Mouse (Mus musculus): ENCODE results near the gene Arhgap45.
"Not testable (repeated sequence)": the region's sequence is repeated elsewhere in the genome, so short reads cannot be mapped to it uniquely, and the experiment has no call there.

The Arhgap45 gene

GRCm38 (mm10) chr10:80035686-80036085 is 19.2 kb downstream of the Arhgap45 start:
- no peak for DNase-seq

DNA sequence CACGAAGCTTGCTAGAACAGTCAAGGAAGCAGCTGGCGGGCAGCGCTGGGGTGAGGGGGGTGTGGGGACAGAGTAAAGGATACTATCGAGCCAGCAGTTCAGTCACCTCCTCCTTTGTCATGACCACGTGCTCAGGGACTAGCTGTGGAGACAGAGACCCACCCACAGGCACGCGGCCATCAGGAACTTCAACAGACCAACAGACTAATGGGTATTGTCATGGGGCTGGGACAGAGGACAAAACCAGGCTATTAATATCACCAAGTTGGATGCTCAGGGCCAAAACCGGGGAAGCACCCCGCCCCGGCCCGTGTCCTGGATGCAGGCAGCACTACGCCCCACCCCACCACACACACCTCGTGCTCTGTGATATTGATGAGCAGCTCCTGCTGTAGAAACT is 20.4 kb downstream of the Arhgap45 start:
- DNase-seq: no peak

GRCm38 (mm10) chr10:80039559-80039979 is 23.1 kb downstream of the Arhgap45 start, which contains the start of gene Polr2e:
TSS of gene Polr2e (minus strand) at chr10:80039795.
- peak; percentile 98 for DNase-seq

GRCm38 (mm10) chr10:80041409-80042060 is 25.1 kb downstream of the Arhgap45 start:
- DNase-seq: not testable (repeated sequence)

DNA sequence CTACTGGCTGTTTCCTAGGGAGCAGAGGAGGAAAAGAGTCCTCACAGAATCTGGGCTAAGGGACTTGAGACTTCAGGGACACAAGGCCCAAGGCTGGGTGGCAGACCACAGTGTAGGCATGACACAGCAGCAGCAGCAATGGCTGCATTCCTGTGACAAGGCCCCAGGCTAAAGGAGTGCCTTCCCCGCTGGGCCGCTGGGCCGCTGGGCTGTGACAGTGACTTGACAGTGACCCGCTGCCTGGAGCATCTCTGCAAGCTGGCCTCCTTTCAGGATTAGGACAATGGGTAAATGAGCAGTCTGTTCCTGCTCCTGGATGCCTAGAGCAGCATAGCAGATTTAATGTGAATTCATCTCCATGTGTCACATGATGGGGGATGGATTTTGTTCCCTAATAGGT is 27.6 kb downstream of the Arhgap45 start:
- DNase-seq: no peak

GRCm38 (mm10) chr10:80045364-80045763 is 28.9 kb downstream of the Arhgap45 start:
- DNase-seq: not testable (repeated sequence)

- no peak for DNase-seq
These were observed 29.3 kb downstream of the Arhgap45 start for GRCm38 (mm10) chr10:80045766-80046165.

DNA sequence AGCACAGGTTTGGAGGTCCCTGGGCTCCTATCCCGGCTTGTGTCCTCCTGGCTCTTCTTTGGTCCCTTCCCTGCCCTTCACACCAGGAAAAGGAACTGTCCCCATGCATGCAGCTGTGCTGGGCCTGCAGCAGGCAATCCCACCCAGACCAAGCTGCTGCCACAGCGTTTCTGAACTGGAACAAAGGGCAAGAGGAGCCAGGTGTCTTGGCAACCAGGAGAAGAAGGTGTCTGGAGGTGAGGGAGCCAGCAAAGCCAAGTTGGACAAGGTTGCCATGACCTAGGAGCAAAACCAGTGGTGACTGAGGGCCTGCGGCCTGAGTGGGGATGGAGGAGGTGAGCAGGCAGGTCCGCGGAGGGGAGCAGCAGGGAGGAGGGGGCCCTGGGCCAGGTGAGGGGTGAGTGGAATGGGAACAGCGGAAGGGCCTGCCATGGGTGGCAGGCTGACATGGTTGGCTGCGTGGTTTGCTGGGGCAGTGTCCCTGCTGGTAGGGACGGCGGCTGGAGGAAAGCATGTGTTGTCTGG is 30.6 kb downstream of the Arhgap45 start, which contains the start of gene Gpx4:
Gene Gpx4 (plus strand): TSS at position 126 of the 525 bp plus-strand sequence.
- no peak for DNase-seq

DNA sequence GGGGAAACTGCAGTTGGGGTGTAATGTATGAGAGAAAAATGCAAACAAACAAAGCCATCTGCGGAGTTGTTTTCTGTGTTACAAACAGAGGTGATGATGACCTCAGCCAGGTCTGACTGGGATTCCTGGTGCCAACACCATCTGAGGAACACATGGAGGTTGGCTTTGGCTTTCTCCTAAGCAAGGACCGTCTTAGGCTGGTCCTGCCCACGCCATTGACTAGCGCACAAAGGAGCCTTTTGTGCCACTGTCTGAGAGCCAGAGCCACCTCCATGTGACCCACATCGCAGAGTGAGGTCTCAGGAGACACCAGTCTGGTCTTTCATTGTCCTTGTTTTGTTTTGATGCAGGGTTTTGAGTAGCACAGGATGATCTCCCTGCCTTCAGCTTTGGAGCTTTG is 31.9 kb downstream of the Arhgap45 start:
- no peak for DNase-seq

DNA sequence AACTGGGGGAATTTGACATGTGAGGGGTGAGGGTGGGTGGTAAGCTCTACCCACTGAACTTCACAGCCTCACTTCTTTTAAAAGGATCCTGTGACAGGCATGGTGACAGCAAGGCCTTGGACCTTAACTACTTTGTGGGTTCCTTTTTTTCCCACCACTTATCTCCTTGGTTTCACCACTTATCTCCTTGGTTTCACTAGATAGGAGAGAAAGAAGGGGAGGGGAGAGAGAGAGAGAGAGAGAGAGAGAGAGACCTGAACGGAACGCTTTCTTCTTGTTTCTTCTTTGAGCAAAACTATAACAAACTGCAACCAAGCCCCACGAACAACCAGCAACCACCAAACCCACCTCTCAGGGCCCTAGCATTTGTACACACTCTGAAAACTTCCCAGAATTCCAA is 32.4 kb downstream of the Arhgap45 start:
- no peak for DNase-seq

DNA sequence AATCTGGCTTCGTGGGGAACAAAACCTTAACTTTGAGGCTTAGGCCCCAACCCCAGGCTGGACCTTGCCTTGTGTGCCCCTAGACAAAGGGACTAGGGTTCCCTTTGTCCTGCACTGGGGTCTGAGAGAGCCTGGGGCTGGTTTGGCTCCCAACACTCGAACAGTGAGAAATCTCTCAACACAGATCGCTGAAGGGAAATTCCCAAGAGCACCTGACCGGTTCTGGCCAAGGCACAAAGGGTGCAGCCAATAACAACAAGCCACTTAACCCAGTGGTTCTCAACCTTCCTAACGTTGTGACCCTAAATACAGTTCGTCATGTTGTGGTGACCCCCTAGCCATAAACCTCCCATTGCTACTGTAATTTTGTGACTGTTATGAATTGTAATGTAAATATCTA is 33.8 kb downstream of the Arhgap45 start:
- DNase-seq: peak; percentile 33

DNA sequence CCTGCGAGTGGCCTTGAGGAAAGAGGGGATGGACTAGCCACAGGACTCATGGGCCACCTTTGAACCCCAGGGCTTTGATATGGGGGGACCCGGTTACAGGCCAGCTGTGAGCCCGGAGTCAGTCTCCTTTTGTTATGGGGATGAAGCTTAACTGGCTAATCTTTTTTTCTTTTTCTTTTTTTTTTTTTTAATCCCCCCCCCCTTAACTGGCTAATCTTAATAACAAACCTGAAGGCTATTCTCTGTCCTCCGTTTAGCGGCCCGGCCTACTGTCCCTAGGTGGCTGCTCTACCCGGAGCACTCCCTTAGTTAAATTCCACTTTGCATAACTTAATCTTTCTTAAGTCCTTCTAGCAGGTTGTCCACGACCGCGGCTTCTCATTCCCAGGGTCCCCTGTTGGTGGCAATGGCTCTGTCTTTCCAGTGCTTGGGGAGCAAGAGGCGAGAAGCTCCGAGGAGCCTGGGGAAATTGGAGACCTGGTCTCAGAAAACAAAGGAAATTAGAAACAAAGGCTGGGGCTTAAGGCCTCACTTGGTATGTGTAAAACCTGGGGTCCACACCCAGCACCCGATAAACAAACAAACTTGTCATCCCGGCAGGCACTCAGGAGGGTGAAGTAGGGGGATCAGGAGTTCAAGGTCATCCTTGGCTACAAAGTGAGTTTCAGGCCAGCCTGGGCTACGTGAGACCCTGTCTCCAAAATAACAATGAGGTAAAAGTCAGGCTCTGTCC is 34.6 kb downstream of the Arhgap45 start:
- peak; percentile 54 for DNase-seq

- peak; percentile 83 for DNase-seq
These were observed 35.3 kb downstream of the Arhgap45 start for GRCm38 (mm10) chr10:80051618-80052373.

DNA sequence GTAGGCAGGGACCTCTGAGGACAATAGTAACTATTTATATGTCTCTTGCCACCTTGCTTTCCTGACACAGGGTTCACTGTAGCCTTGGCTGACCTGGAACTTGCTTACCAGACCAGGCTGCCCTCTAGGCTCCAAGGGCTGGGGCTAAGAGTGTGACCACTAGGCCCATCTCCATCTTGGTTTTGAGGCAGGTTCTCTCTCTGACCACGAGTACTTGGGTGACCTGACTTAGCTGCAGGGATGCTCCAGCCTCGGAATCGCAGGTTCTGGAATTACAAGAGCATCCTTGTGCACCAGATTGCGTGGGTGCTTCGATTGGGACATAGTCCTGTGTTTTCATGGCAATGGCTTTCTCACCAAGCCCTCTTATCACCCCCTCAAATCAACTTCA is 35.9 kb downstream of the Arhgap45 start:
- no peak for DNase-seq

DNA sequence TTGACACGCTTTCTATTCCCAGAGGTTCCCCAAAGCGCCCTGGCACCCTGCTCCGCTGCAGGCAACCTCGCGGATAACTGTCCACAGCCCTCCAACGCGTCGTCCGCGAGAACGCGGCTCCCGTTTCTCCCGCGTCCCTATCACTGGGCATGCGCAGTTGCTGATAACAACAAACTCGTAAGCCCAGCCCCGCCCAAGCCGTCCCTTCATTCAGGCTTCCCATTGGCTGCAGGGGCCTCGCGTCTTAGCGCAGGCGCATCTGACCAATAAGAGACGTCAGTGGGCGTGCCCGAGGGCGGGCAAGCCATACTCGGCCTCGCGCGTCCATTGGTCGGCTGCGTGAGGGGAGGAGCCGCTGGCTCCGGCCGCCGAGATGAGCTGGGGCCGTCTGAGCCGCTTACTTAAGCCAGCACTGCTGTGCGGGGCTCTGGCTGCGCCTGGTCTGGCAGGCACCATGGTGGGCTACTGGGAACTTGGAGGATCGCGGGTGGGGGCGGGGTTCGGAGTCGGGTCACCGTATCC is 36.9 kb downstream of the Arhgap45 start:
- DNase-seq: peak; percentile 100

- DNase-seq: peak; percentile 83
These were observed 37.7 kb downstream of the Arhgap45 start for GRCm38 (mm10) chr10:80053831-80054815.

- DNase-seq: not testable (repeated sequence)
These were observed 38.5 kb downstream of the Arhgap45 start for GRCm38 (mm10) chr10:80054911-80055310.

GRCm38 (mm10) chr10:80055364-80055763 is 38.9 kb downstream of the Arhgap45 start:
- DNase-seq: no peak

- DNase-seq: peak; percentile 34
These were observed 39.4 kb downstream of the Arhgap45 start for GRCm38 (mm10) chr10:80055891-80056290.

DNA sequence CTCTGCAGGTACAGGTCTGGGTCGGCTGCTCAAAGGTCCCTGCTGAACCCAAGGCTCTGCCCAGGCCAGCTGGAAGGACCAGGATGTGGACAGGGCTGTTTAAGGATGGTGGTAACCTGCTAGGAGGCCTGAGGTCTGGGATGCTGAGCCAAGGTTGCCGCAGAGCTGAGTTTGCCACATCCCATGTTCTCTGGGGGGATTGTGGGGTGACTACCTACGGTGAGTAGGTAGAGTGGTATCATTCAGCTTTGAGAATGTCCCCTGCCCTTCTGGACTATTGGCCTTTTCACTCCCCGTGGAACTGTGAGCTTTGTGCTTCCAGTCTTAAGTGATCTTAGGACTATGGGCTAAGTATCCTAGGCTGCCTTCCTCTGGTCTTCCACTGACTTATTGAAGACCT is 40.1 kb downstream of the Arhgap45 start:
- peak; percentile 40 for DNase-seq

GRCm38 (mm10) chr10:80056976-80057682 is 40.7 kb downstream of the Arhgap45 start:
- no peak for DNase-seq
